Mouse (Mus musculus): ENCODE measurements around the gene Atp4b. TPM values are rescaled to one million over a fixed set of nuclear protein-coding genes. Genes with fewer than 3 reads are reported as not detected.
A peak's percentile ranks its signal among the peaks of the same experiment; 100 is the strongest.
"Not testable (repeated sequence)": the region's sequence is repeated elsewhere in the genome, so short reads cannot be mapped to it uniquely, and the experiment has no call there.

The Atp4b gene
- total RNA-seq, 2 experiments from 2014 or later: not detected

GRCm38 (mm10) chr8:13338255-13338860 is 58.3 kb downstream of the Atp4b start, which contains the start of gene Tfdp1:
Gene Tfdp1 (plus strand): TSS chr8:13338751.
- Histone ChIP-seq H3K4me3 (peak within 1 kb of the TSS; percentile 75), H3K27ac (peak within 1 kb of the TSS; percentile 84)
- DNase-seq (ENCODE audit: low spot score in 2 of 2): peak; percentile 78 to 82
- no peak for TF ChIP-seq CTCF (conservative IDR thresholded peaks at IDR 0.05)

GRCm38 (mm10) chr8:13337678-13338077 is 58.9 kb downstream of the Atp4b start:
- Histone ChIP-seq H3K4me3 (peak overlapping the region; percentile 51; the same call in 1 of the 2 replicates), H3K27ac (no peak overlapping the region)
- TF ChIP-seq CTCF (conservative IDR thresholded peaks at IDR 0.05): no peak
- no peak for DNase-seq (ENCODE audit: low spot score in 2 of 2)

- H3K4me3 ChIP-seq; DNase-seq (ENCODE audit: low spot score in 2 of 2); H3K27ac ChIP-seq: not testable (repeated sequence)
Observed at GRCm38 (mm10) chr8:13337245-13337644, 59.4 kb downstream of the Atp4b start.

Other genes starting within 250 kb of the Atp4b start
- gene Lamp1, start 237.7 kb downstream of the Atp4b start, total RNA-seq (2021): 100 to 1,000 TPM; 241 to 248 TPM
- 1 to 10 TPM; 4.0 to 4.1 TPM for gene Grtp1, start 196.2 kb downstream of the Atp4b start, total RNA-seq (2021)
- 1 to 10 TPM in 1 of 2 experiments, under 1 TPM in 1; 0.67 to 1.1 TPM for gene Adprhl1, start 142.7 kb downstream of the Atp4b start, total RNA-seq (2021)
- gene Dcun1d2, start 108.7 kb downstream of the Atp4b start, total RNA-seq (2021): 10 to 100 TPM; 36.4 to 40.1 TPM
- 10 to 100 TPM; 42.8 to 42.9 TPM for gene Tmco3, start 108.6 kb downstream of the Atp4b start, total RNA-seq (2021)
- 10 to 100 TPM; 66.1 to 66.7 TPM for gene Tfdp1, start 58.1 kb downstream of the Atp4b start, total RNA-seq (2021)
- not detected for gene Grk1, start 8.3 kb upstream of the Atp4b start, total RNA-seq (2021)
- 1 to 10 TPM; 5.2 TPM for gene Tmem255b, start 38.4 kb upstream of the Atp4b start, total RNA-seq (2021)
- 10 to 100 TPM; 81.2 to 85.1 TPM for gene Gas6, start 97.7 kb upstream of the Atp4b start, total RNA-seq (2021)
- not detected for gene 1700029H14Rik, start 165.6 kb upstream of the Atp4b start, total RNA-seq (2021)

Measured in layer of hippocampus, adult 2 months (tissue).